Mouse (Mus musculus) E14TG2a.4 (cell line): Measurements from ENCODE around the gene Gm44965.

ENCODE experiments used
- CTCF ChIP-seq: conservative IDR thresholded peaks from 2 replicates; pipeline ENCODE4 v1.5.1; 2014; ENCODE audit warnings: low read length
- NANOG ChIP-seq: IDR thresholded peaks from 2 replicates; pipeline ENCODE4 v1.6.1; 2014; ENCODE audit warnings: borderline replicate concordance, low read length, mixed read lengths

DNA sequence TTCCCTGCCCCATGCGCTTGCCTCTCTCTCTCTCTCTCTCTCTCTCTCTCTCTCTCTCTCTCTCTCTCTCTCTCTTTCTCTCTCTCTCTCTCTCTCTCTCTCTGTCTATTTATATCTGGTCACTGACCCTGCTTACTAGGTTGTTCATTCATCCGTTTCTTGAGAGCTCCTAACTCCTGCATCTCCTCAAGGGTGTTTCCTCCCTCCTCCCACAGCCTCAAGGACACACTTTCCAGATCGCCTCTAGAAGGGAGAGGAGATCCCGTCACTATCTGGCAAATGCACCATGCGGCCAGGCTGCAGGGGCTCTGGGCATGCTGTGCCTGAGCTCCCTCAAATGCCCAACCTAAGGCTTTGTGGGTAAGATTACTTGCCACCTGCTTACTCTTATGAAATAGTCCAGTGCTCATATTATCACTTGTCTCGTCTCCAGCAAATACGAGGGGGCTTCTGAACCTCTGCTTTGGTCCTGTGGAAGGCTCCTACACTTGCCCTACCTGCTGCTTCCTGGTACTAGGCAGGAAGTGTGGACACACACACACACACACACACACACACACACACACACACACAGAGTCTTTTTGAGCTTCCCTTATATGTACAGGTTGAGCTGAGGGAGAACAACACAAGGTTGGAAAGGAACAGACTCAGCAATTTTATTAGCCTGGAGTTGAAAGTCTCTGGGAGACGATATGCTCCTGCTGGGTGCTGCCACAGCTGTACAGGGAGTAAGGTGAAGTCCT lies 24.5 kb upstream of the Gm44965 start:
- no peak for TF ChIP-seq CTCF
- no peak for TF ChIP-seq NANOG
